Mouse (Mus musculus) adrenal gland, postnatal 25 days (tissue): Measurements from ENCODE around the gene Slc32a1. TPM values are rescaled to one million over a fixed set of nuclear protein-coding genes. Genes with fewer than 3 reads are reported as not detected.

Experiments used
- DNase-seq: peaks from one replicate; pipeline ENCODE4 v3.0.0; 2021; ENCODE audit warnings: mixed read lengths
- total RNA-seq: library from RNA; stranded (reverse); gene quantifications from 2 replicates; pipeline ENCODE4 v1.2.3, GENCODE M21; 2021

Gene Slc32a1
- total RNA-seq, 1 experiment from 2014 or later = not detected

DNA sequence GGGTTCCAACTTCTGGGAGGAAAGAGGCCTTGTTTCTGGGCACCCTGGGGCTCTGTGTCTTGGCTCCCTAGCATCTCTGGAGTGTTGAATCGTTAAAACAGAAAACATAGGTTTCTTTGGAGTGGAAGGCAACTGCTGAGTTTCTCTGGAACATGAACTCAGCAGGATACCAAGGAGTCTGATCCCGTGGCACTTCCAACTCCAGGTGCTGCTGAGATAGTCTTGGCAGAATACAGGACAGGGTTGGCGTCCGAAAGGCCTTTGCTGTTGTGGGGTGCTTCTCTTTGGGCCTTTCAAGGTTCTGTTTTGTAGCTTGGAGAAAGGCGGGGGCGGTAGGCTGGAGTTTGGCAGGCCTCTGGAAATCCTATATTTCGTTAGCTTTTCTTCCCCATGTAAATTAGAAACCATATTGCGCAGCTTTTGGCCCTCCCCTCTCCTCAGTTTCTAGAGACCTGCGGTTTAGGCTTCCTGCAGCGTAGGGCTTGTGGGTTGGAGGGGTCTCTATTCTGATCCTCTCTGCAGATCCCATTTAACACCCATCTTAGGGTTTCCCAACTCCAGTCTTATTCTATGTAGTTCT, 2.2 kb downstream of the Slc32a1 start:
- no peak for DNase-seq

DNA sequence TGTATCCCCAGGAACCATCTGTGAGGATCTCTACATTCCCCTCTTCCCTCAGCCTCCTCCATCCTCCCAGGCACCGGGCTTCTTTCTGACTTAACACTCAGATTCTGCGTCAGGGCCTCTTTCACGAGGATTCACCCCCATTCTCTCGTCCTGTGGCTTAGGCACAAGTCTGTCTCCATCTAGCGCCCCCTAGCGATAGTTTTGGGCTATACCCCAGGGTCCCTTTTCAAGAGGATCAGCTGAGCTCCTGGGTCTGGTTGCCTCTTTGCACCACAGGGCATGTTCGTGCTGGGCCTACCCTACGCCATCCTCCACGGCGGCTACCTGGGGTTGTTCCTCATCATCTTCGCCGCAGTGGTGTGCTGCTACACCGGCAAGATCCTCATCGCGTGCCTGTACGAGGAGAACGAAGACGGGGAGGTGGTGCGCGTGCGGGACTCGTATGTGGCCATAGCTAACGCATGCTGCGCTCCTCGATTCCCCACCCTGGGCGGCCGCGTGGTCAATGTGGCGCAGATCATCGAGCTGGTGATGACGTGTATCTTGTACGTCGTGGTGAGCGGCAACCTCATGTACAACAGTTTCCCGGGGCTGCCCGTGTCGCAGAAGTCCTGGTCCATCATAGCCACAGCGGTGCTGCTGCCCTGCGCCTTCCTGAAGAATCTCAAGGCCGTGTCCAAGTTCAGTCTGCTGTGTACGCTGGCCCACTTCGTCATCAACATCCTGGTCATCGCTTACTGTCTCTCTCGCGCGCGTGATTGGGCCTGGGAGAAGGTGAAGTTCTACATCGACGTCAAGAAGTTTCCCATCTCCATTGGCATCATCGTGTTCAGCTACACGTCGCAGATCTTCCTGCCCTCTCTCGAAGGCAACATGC, 3.2 kb downstream of the Slc32a1 start:
- DNase-seq = no peak

- no peak for DNase-seq
Measured at GRCm38 (mm10) chr2:158614418-158614955, 3.9 kb downstream of the Slc32a1 start.

DNA sequence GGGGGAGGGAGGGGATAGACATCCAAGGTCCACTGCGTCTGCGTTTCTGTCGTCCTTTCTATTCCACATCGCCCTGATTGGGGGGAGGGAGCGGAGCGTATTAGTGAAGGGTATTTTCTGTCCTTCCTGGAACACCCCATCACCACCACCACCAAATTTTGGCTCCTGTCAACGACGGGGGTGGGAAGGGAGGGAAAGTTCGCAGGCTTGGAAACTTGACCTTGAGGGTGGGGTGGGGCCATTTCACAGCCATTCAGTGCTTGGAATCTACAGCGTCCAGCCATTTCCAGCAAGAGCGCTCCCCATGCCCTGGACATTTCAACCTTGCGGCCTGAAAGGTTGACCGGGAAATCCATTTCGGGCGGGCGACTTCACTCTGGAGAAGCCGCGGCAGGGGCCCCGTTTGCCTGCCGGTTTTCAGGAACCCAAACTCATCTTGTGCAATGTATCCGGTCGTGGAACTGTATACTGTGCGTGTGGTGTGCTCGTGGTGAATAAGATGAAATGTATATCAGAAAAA, 4.7 kb downstream of the Slc32a1 start:
- DNase-seq = no peak

- no peak for DNase-seq
Measured at GRCm38 (mm10) chr2:158615702-158616101, 5.1 kb downstream of the Slc32a1 start.

DNA sequence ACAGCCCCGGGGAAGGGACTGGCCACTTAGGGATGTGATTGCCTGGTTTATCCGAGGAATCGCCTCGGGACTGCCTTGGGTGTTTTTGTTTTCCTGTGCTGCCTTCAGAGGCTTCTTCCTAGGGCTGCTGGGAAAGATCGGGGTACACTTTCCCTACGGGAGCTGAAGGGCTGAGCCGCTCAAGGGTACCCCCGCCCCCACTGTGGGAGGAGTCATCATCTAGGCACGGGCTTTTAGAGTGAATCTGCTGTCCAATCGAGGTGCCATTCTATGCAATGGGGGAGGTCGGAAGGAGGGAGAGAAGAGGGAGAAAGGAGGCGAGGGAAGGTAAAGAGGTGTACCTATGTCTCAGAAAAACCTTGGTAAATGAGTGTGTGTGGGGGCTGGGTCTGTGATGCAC, 5.7 kb downstream of the Slc32a1 start:
- DNase-seq = no peak

DNA sequence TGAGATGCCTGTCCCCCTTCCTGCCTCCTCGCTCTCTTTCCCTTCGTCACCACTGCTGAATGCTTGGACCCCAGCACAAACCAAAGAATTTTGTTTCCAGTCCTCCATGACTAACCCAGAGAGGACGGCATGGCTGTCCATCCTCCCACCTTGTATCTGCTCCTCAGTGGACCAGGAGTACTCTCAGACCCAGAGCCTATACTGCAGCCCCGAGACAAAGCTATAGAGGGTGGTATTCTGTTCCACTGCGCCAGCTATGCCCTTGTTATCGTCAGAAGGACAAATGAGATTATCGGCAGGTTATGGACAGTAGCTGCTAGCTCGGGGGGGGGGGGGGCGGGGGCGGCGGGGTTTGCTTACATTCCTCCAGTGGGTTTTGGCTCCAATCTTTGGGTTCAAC, 6.2 kb downstream of the Slc32a1 start:
- no peak for DNase-seq

DNA sequence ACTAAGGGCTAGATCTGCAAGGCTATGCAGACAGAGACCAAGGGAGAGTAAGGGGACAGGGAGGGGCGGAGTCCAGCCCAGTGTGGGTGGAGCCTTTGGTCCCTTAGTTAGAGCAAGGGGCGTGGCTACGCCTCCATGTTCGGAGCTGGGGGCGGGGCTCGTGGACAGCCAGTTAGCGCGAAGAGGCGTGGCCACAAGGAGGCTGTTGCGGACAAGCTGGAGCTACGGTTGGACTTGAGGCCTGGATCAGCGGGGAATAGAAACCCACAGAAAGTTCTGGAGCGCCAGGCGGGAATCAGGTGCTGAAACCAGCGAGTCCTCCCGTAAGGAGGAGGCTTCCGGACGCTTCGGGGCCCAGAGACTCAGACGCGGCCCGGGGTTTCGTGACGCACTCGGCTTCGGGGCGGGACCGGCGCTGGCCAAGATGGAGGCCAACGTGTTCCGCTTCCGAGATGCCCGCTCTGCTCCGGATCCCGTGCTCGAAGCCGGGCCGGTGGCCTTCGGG, 14.2 kb downstream of the Slc32a1 start, which contains the start of gene Actr5:
Gene Actr5 (plus strand): TSS at position 171 of the 505 bp plus-strand sequence.
- DNase-seq = peak; percentile 93

DNA sequence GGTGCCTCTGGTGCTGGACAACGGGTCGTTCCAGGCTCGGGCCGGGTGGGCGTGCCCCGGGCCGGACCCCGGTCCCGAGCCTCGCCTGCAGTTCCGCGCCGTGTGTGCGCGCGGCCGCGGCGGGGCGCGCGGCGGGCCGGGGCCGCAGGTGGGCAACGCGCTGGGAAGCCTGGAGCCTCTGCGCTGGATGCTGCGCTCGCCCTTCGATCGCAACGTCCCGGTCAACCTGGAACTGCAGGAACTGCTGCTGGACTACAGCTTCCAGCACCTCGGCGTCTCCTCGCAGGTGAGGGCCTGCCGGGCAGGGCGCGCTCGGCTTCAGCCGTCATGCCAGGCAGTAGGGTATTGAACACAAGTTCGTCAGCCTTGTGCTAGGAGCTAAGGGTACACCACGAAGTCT, 14.7 kb downstream of the Slc32a1 start:
- peak; percentile 30 for DNase-seq

GRCm38 (mm10) chr2:158625697-158626096, 15.1 kb downstream of the Slc32a1 start:
- DNase-seq = no peak

DNA sequence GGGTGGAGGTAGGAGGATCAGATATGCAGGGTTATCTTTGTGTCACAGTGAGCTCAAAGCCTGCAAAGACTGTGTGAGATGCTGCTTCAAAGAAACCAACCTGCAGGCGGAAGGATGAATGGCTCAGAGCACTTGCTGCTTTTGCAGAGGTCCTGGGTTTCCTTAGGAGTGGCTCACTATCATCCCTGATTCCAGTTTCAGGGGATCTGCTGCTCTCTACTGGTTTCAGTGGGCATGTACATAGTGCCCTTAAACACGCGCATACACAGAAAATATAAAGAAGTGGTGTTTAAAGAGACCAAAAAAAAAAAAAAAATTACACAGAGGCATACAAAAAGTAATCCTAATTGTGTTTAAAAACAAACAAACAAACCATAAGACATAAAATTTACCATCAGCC, 18.3 kb downstream of the Slc32a1 start:
- DNase-seq = no peak

- DNase-seq = no peak
Measured at GRCm38 (mm10) chr2:158629414-158629813, 18.8 kb downstream of the Slc32a1 start.

DNA sequence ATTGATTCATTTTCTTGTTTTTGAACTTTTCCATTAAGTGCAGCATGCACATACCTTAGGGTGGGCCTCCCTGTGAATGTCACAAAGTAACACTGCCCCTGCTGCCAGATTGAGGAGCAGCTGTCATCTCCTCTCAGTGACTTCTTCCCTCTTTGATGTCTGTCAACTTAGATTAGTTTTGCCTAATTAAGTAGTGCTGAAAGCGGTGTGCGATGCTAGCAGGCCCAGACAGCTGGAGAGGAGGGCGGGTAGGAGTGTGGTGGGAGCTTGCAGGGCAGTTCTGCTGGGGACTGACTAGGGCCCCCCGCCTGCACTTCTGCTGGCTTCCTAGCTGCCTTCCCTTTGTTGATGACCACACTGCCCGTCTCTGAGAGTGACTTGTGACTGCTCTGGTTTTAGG, 21.3 kb downstream of the Slc32a1 start:
- no peak for DNase-seq

DNA sequence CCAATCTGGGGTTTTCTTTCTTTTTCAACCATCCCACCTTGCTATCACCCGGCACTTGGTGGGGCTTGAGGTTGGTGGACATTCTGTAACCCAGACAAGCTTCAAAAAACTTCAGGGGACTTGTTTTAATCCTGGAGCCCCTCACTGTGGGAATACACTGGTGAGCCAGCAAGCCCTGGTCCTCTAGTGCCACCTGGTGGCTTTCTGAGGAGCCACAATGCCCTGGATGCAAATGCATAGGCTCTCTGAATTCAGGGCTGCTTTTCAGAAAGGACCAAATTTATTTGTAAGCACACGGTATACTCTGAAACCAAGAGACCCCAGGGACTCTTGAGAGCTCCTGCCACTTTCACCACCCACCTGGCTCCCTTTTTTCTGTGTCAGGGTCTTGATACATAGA, 31.3 kb downstream of the Slc32a1 start:
- peak; percentile 67 for DNase-seq

- no peak for DNase-seq
Measured at GRCm38 (mm10) chr2:158642587-158642986, 32.0 kb downstream of the Slc32a1 start.

- no peak for DNase-seq
Measured at GRCm38 (mm10) chr2:158643791-158644190, 33.2 kb downstream of the Slc32a1 start.

GRCm38 (mm10) chr2:158651159-158651908, 40.8 kb downstream of the Slc32a1 start:
- DNase-seq = no peak

DNA sequence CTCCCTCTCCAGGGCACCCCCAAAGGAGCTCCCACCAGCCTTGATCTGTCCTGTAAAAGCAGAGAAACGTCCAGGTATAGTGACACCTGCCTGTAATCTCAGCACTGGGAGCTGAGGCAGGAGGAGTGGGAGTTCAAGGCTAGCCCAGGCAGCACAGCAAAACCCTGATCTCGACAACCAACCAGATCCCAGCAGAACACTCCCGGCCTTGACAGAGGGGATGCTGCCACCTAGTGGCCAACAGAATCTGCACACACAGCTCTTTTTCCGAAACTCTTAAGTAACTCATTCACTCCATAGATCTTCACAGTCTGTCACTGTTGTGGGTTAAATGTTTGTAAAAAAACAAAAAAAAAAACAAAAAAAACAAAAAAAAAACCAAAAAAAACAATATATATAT, 42.4 kb downstream of the Slc32a1 start:
- peak; percentile 75 for DNase-seq

- DNase-seq = peak; percentile 22
Measured at GRCm38 (mm10) chr2:158654717-158655116, 44.1 kb downstream of the Slc32a1 start.

DNA sequence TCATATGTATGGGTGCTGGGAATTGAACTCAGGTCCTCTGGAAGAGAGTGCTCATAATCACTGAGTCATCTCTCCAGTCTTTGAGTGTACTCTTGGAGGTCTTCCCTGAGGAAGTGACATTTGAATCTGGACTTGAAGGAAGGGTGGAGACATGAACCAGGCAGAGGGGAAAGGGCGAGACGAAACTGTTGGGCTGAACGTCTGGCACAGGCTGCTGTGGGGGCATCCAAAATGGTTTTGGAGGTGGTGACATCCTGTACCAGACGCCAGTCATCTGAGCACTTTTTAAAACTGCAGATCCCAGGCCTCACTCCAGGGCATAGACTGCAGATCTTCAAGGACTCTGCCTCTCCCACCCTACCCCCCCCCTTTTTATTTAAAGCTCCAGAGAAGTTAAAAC, 45.2 kb downstream of the Slc32a1 start:
- no peak for DNase-seq

GRCm38 (mm10) chr2:158658822-158659221, 48.3 kb downstream of the Slc32a1 start:
- peak; percentile 61 for DNase-seq

- no peak for DNase-seq
Measured at GRCm38 (mm10) chr2:158659346-158659745, 48.8 kb downstream of the Slc32a1 start.
